Mouse (Mus musculus): ENCODE measurements around the gene Hebp1. TPM values are rescaled to one million over a fixed set of nuclear protein-coding genes. Genes with fewer than 3 reads are reported as not detected.

The Hebp1 gene
- total RNA-seq, 1 experiment from 2014 or later, result 9.1 TPM

DNA sequence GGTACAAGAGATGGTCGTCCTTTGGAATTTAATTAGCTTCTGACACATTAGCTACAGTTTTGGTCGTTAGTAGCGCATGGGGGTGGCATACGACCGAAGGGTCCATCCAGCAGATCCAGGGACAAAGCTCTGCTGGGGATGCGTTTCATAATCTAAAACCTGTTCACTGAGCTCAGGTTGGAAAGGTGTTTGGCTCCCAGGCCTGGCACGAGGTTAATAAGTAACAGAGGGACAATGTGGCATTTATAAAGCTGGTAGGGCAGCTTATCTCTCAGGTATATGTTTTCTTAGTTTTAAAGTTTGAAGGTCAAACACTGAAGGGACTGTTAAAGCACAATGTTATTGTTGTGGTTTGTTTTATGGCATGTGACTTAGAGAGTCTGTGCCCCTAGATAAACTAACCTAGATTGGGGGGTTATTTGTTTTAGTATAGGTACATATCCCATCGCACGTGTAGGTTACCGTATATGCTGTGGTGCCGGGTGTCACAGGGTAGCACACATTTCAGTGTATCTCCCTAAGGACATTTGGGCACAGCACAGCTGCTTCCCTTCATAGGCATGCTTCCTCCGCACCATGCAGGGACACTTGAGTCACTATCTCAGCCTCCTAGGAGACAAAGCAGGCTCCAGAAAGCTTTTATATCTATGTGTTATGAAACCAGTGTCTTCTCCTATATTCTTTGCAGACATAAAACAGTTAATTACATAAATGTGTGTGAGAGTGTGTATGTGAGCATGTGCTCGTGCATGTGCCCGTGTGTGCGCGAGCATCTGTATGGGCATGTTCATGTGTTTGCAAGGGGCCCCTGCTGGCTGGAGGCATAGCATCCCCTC lies 2.5 kb upstream of the Hebp1 start:
- ATAC-seq (ENCODE audit: extremely low read depth, insufficient number of reproducible peaks, low FRiP score, poor library complexity, severe bottlenecking), result no peak

DNA sequence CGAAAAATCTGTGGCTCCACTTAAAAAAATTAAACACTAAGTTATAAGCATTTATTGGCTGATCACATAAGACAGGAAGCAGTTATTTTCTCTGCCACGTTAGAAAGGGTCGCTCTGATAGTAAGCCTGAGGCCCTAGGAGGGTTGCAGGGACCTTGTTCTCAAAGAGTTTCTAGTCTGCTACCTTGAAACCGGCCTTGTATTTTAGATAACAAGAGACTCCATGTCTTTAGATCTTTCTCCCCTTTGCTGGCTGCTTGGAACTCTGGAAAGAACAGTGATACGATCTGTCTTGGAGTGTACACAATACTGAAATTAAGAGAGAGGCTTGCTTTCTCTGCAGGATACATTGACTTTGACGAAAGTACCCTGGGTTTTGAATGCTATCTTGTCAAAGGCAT lies 904 bp upstream of the Hebp1 start:
- no peak for ATAC-seq (ENCODE audit: extremely low read depth, insufficient number of reproducible peaks, low FRiP score, poor library complexity, severe bottlenecking)

GRCm38 (mm10) chr6:135197446-135197845 lies 376 bp downstream of the Hebp1 start:
- no peak for ATAC-seq (ENCODE audit: extremely low read depth, insufficient number of reproducible peaks, low FRiP score, poor library complexity, severe bottlenecking)

DNA sequence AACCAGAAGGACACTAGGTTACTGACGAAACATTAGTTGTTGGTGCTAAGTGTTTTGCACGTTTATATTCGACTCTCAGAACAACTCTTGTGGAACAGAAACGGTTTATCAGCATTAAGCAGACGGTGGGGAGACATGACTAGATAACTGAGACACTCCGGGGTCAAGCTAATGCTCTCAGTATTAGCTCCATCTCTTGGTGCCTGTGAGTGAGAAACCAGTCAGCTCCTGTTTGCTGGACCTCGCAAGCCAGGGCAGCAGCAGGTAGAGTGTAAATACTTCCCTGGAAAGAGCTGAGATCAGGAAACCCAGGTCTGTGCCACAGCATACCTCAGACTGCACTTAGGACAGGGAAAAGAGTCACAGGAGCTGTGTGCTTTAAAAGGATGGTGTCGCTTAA lies 1.1 kb downstream of the Hebp1 start:
- ATAC-seq (ENCODE audit: extremely low read depth, insufficient number of reproducible peaks, low FRiP score, poor library complexity, severe bottlenecking), result no peak

DNA sequence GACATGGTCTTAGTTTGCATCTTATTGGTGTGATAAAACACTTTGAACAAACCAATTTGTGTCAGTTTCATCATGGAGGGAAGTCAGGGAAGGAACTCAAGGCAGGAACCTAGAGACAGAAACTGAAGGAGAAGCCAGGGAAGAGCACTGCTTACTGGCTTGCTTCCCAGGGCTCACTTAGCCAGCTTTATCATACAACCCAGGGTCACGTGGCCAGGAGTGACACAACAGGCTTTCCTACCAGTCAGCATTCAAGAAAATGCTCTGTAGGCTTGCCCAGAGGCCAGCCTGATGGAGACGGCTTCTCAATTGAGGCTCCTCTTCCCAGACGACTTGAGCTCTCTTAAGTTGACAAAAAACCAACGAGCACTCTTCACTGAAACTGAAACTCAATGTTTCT lies 2.9 kb downstream of the Hebp1 start:
- ATAC-seq (ENCODE audit: extremely low read depth, insufficient number of reproducible peaks, low FRiP score, poor library complexity, severe bottlenecking), result no peak

DNA sequence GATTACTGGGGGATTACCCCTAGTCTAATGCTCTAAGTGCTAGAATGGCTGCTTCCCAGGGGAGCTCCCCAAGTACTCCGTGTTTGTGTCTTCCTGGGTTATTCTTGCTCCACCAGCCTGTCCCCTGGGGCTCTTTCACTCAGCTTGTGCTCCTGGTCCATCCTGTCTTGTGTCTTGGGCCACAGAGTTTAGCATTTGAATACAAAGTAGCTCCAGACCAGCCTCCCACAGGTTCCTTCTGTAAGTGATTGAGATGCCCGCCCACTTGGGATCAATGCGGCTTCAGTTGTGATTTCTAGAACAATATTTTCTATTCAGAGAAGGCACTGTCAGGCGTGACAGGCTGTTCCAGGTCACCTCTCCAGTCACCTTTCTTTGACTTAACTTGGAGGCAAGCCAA lies 4.1 kb downstream of the Hebp1 start:
- no peak for ATAC-seq (ENCODE audit: extremely low read depth, insufficient number of reproducible peaks, low FRiP score, poor library complexity, severe bottlenecking)

- no peak for ATAC-seq (ENCODE audit: extremely low read depth, insufficient number of reproducible peaks, low FRiP score, poor library complexity, severe bottlenecking)
These were observed 4.8 kb downstream of the Hebp1 start for GRCm38 (mm10) chr6:135192993-135193392.

DNA sequence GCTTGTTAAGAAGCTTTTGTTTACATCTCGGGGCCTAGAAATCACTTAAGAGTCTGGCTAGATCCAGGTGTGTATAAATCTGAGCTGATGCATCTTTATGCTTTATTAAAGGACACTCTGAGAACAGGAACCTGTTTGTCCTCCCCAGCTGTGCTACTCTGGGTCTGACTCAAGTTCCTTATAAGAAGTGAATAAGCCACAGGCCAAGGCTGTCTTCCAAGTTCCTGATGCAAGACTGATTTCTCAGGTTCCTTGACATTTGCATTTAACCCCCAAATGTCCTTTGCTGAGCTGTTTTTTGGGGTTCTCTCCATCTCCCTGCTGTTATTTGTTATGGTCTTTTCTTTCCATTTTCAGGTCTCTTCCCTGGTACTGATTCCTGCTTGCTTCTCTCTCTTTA lies 5.9 kb downstream of the Hebp1 start:
- ATAC-seq (ENCODE audit: extremely low read depth, insufficient number of reproducible peaks, low FRiP score, poor library complexity, severe bottlenecking), result no peak

DNA sequence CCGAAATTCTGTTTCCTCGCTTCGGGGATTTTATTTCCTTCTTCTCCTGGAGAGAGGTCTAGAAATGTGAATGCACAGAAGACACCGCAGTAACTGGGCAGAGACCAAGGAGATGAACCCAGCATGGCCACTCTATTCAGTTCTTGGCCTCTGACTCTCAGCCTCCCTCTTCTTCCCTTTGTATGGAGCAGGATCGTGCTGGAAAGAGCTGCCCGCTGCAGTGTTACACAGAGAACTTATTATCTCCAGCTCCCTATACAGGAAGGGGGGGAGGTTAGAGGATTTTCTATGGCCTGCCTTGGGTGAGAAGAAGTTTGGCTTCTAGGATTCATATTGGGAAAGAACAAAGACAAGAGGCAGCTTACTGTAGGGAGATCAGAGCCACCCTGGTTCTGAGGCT lies 7.7 kb downstream of the Hebp1 start:
- ATAC-seq (ENCODE audit: extremely low read depth, insufficient number of reproducible peaks, low FRiP score, poor library complexity, severe bottlenecking), result no peak

GRCm38 (mm10) chr6:135188629-135189028 lies 9.2 kb downstream of the Hebp1 start:
- no peak for ATAC-seq (ENCODE audit: extremely low read depth, insufficient number of reproducible peaks, low FRiP score, poor library complexity, severe bottlenecking)

- ATAC-seq (ENCODE audit: extremely low read depth, insufficient number of reproducible peaks, low FRiP score, poor library complexity, severe bottlenecking), result no peak
These were observed 10.5 kb downstream of the Hebp1 start for GRCm38 (mm10) chr6:135187076-135187917.

DNA sequence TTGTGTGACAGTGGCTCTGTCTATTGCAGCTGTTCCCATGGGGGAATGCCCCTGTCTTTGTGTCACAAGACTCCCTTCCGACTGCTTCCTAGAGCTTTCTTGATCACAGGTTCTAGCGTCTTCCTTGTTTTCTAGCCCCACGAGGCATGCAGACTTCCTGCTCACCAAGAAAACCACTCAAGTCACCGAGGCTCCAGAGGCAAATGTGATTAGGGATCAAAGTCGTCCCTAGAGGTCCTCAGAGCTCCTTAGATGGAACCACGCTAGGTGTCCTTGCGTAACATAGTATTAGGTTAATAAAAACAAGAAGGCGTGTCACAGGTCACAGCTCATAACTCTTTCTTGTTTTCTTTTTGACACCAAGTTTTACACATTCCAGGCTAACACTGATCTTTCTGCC lies 13.9 kb downstream of the Hebp1 start:
- ATAC-seq (ENCODE audit: extremely low read depth, insufficient number of reproducible peaks, low FRiP score, poor library complexity, severe bottlenecking), result no peak

GRCm38 (mm10) chr6:135182925-135183324 lies 14.9 kb downstream of the Hebp1 start:
- no peak for ATAC-seq (ENCODE audit: extremely low read depth, insufficient number of reproducible peaks, low FRiP score, poor library complexity, severe bottlenecking)

DNA sequence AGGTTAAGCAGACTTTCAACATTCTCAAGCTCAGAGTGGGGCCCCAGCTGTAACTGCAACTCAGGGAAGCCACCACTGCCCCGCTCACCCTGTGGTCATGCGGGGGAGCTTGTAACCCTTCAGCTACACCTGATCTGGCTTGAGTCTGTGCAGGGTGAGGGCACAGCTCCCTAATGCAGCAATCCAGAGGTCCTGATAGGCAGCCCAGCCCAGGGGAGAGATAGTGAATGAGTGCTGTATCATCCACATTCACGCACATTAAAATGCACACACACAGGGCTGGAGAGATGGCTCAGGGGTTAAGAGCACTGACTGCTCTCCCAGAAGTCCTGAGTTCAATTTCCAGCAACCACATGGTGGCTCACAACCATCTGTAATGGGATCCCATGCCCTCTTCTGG lies 19.2 kb downstream of the Hebp1 start:
- no peak for ATAC-seq (ENCODE audit: extremely low read depth, insufficient number of reproducible peaks, low FRiP score, poor library complexity, severe bottlenecking)

DNA sequence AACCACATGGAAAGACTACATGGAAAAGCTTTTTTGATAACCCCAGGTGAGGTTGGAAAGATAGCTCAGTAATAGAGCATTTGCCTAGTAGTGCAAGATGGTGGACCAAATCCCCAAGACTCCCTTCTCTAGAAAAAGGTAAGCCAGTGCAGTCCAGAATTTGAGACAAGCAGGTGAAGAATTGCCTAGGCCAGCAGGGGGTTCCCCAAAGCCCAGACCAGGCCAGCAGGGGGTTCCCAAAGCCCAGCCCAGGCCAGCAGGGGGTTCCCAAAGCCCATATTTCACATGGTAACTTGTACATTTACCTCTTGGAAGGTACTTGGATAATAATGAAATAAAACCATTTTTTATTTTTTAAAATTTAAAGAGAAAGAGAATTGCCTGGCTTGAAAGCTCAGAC lies 20.6 kb downstream of the Hebp1 start:
- ATAC-seq (ENCODE audit: extremely low read depth, insufficient number of reproducible peaks, low FRiP score, poor library complexity, severe bottlenecking), result no peak

DNA sequence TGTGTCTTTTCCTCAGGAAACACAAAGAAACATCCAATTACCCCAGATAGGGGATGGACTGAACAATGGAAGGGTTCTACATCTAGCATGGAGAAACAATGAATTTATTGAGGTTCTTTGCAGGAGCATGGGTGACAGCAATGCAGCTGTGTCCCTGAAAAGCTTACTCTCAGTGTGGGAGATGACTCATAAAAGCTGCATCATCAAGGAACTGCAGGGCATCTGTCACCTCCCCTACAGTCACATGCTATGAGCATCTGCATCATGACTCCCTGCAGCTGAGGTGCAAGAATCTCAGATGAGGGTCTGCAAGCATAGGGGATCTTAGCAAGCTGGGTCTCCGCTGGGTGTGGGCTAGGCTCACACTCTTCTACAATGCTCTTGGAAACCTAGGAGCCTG lies 22.8 kb downstream of the Hebp1 start:
- no peak for ATAC-seq (ENCODE audit: extremely low read depth, insufficient number of reproducible peaks, low FRiP score, poor library complexity, severe bottlenecking)

DNA sequence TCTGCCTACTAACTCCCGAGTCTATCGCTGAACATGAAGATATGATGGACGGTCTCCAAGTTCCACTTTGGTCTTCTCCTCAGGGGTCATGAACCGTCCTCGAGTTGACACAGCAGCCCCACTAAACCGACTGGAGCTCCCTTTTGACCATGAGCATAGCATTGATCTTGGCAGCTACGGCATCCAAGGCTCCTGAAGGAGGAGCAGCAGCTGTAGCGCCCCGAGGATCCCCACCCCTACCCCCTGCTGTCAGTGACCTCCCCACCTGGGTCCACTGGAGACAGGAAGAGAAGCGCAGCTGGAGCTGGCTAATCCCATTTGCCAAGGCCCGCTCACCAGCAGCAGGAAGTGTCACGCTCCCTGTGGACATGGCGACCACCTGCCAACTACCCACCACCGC lies 26.1 kb downstream of the Hebp1 start:
- no peak for ATAC-seq (ENCODE audit: extremely low read depth, insufficient number of reproducible peaks, low FRiP score, poor library complexity, severe bottlenecking)

GRCm38 (mm10) chr6:135169246-135169645 lies 28.6 kb downstream of the Hebp1 start:
- no peak for ATAC-seq (ENCODE audit: extremely low read depth, insufficient number of reproducible peaks, low FRiP score, poor library complexity, severe bottlenecking)

GRCm38 (mm10) chr6:135168471-135168870 lies 29.4 kb downstream of the Hebp1 start:
- no peak for ATAC-seq (ENCODE audit: extremely low read depth, insufficient number of reproducible peaks, low FRiP score, poor library complexity, severe bottlenecking)
